ENCODE assay signal across 19 mouse cellular contexts in the genomic region with DNA sequence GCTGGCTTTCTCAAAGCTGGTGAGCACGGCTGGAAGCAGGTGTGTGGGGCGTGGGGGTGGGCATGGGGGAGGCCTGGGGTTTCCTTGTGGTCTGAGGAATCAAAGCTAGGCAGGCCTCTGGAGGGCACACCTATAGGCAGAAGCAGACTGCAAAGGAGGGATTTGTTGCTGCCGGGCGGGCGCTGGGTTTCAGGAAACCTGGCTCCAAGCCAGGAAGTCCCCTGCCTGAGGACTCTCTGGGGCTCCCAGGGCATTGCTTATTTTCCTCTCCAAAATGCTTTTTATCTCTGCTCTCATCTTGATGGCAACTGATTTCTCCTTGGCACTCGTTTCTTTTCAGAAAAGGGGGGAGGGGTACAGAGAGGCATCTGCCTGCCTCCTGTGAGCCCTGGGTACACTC.
DNase-seq lines count a peak whose midpoint lies in the region; ATAC-seq and TF ChIP-seq lines count a peak whose summit lies in the region.
"Had no signal": no experiment of that assay in that cellular context is flagged by ENCODE, and none has a peak within 500 bp of the region (broad histone marks: within the 10 kb centered on the region; RNA-seq: fewer than 3 reads in every experiment).

No protein-coding gene starts in this region.

- peaks cover 78% of the 10 kb centered on the region for H3K27me3 ChIP-seq in hindbrain, embryonic 10.5 days (ENCODE audit: insufficient read depth, poor library complexity, severe bottlenecking)
- peaks cover 15% of the 10 kb centered on the region for H3K27me3 ChIP-seq in hindbrain, embryonic 11.5 days (ENCODE audit: control insufficient read depth, insufficient read depth, low read length)
- H3K27me3 ChIP-seq in forebrain, embryonic 16.5 days (replicated peaks; ENCODE audit: control insufficient read depth, insufficient read depth, low read length) = 0 out of 2 replicates have a peak, but pooled peaks cover 6% of the 10 kb centered on the region
- H3K27me3 ChIP-seq in neural tube, embryonic 13.5 days = peaks cover 17% of the 10 kb centered on the region

- no peak overlapping the region for H3K4me3 ChIP-seq in hindbrain, embryonic 10.5 days
- H3K4me3 ChIP-seq in hindbrain, embryonic 11.5 days (ENCODE audit: low read depth, low read length) = no peak overlapping the region
- no peak overlapping the region for H3K4me3 ChIP-seq in forebrain, embryonic 16.5 days (replicated peaks; ENCODE audit: low read length)
- no peak overlapping the region for H3K4me3 ChIP-seq in neural tube, embryonic 13.5 days
- H3K4me3 ChIP-seq: heart, embryonic 13.5 days; limb, embryonic 13.5 days; liver, embryonic 13.5 days; lung, embryonic 15.5 days; midbrain, embryonic 12.5 days had no signal

- TF ChIP-seq POLR2A in brain, embryonic 14.5 days (IDR thresholded peaks at IDR 0.05; ENCODE audit: borderline replicate concordance, extremely low read depth, insufficient read depth, insufficient read length, poor library complexity, severe bottlenecking) = no peak

- H3K9me3 ChIP-seq in hindbrain, embryonic 10.5 days = no peaks in the 10 kb centered on the region
- H3K9me3 ChIP-seq in hindbrain, embryonic 11.5 days (ENCODE audit: control insufficient read depth, low read length) = no peaks in the 10 kb centered on the region
- no peaks in the 10 kb centered on the region for H3K9me3 ChIP-seq in forebrain, embryonic 16.5 days (ENCODE audit: control insufficient read depth, low read length)
- H3K9me3 ChIP-seq in neural tube, embryonic 13.5 days = no peaks in the 10 kb centered on the region
- H3K9me3 ChIP-seq: heart, embryonic 13.5 days; limb, embryonic 13.5 days; liver, embryonic 13.5 days; lung, embryonic 15.5 days; midbrain, embryonic 12.5 days had no signal

- no peaks in the 10 kb centered on the region for H3K36me3 ChIP-seq in hindbrain, embryonic 10.5 days
- no peaks in the 10 kb centered on the region for H3K36me3 ChIP-seq in hindbrain, embryonic 11.5 days (ENCODE audit: control insufficient read depth, insufficient read depth, low read length)
- no peaks in the 10 kb centered on the region for H3K36me3 ChIP-seq in forebrain, embryonic 16.5 days (ENCODE audit: control insufficient read depth, insufficient read depth)
- no peaks in the 10 kb centered on the region for H3K36me3 ChIP-seq in neural tube, embryonic 13.5 days
- H3K36me3 ChIP-seq: heart, embryonic 13.5 days; limb, embryonic 13.5 days; liver, embryonic 13.5 days; lung, embryonic 15.5 days; midbrain, embryonic 12.5 days had no signal

- H3K4me2 ChIP-seq in hindbrain, embryonic 11.5 days (replicated peaks; ENCODE audit: low read depth, low read length) = no peak overlapping the region
- no peak overlapping the region for H3K4me2 ChIP-seq in forebrain, embryonic 16.5 days (ENCODE audit: low read length)
- no peak overlapping the region for H3K4me2 ChIP-seq in neural tube, embryonic 13.5 days
- H3K4me2 ChIP-seq: heart, embryonic 13.5 days; limb, embryonic 13.5 days; liver, embryonic 13.5 days; lung, embryonic 15.5 days; midbrain, embryonic 12.5 days had no signal

- no peak for DNase-seq in hindbrain, embryonic 10.5 days (ENCODE audit: low spot score)
- no peak for DNase-seq in hindbrain, embryonic 11.5 days (ENCODE audit: low spot score)
- peak; percentile 76 for DNase-seq in brain, embryonic 14.5 days (ENCODE audit: low read depth)
- DNase-seq in heart, adult 11 months = no peak
- DNase-seq: cerebellum, adult 2 months; gastrocnemius, postnatal 10 days; heart, adult 18-20 months; heart, postnatal 4 days; kidney, postnatal 4 days; liver, embryonic 13.5 days had no signal

- no peak for TF ChIP-seq CTCF in brain, embryonic 14.5 days (IDR thresholded peaks at IDR 0.05; ENCODE audit: borderline replicate concordance, extremely low read depth, insufficient read depth, insufficient read length)

- WGBS in hindbrain, embryonic 10.5 days = 13% methylated on average over 6 of the region's 6 CpGs
- WGBS in hindbrain, embryonic 11.5 days = 16% methylated on average over 6 of the region's 6 CpGs
- WGBS in forebrain, embryonic 16.5 days = 5% methylated on average over 6 of the region's 6 CpGs
- WGBS in neural tube, embryonic 13.5 days = 18% methylated on average over 6 of the region's 6 CpGs

- no peak for ATAC-seq in hindbrain, embryonic 11.5 days (ENCODE audit: low FRiP score)
- 0 out of 2 replicates have a peak, but pooled peaks have one; percentile 14 for ATAC-seq in forebrain, embryonic 16.5 days
- ATAC-seq in neural tube, embryonic 13.5 days (ENCODE audit: low read depth) = no peak
- ATAC-seq in inflammation-experienced regulatory T-cells, adult 6 months = no peak
- ATAC-seq: intestine, embryonic 16.5 days had no signal

- H3K4me1 ChIP-seq in hindbrain, embryonic 10.5 days (replicated peaks) = peaks cover 70% of the 10 kb centered on the region
- H3K4me1 ChIP-seq in hindbrain, embryonic 11.5 days (replicated peaks; ENCODE audit: control insufficient read depth, insufficient read depth, low read length) = peaks cover 23% of the 10 kb centered on the region
- peaks cover 43% of the 10 kb centered on the region for H3K4me1 ChIP-seq in forebrain, embryonic 16.5 days (replicated peaks; ENCODE audit: control insufficient read depth, insufficient read depth, low read length)
- peaks cover 73% of the 10 kb centered on the region for H3K4me1 ChIP-seq in neural tube, embryonic 13.5 days (replicated peaks)
- H3K4me1 ChIP-seq: liver, embryonic 13.5 days had no signal

- H3K27ac ChIP-seq in hindbrain, embryonic 10.5 days = peak overlapping the region; percentile 29; the same call in 1 of the 2 replicates
- H3K27ac ChIP-seq in hindbrain, embryonic 11.5 days (ENCODE audit: low read depth, low read length) = no peak overlapping the region
- no peak overlapping the region for H3K27ac ChIP-seq in forebrain, embryonic 16.5 days (ENCODE audit: low read length)
- H3K27ac ChIP-seq in neural tube, embryonic 13.5 days (replicated peaks) = peak overlapping the region; percentile 85
- H3K27ac ChIP-seq: heart, embryonic 13.5 days; limb, embryonic 13.5 days; liver, embryonic 13.5 days; lung, embryonic 15.5 days; macrophage had no signal

- no peak overlapping the region for H3K9ac ChIP-seq in hindbrain, embryonic 11.5 days (ENCODE audit: low read depth, low read length)
- H3K9ac ChIP-seq in forebrain, embryonic 16.5 days (replicated peaks; ENCODE audit: low read depth, low read length) = peak overlapping the region; percentile 32; the same call in 1 of the 2 replicates
- H3K9ac ChIP-seq in neural tube, embryonic 13.5 days = no peak overlapping the region
- H3K9ac ChIP-seq: heart, embryonic 13.5 days; limb, embryonic 13.5 days; liver, embryonic 13.5 days; lung, embryonic 15.5 days; midbrain, embryonic 12.5 days had no signal

Comparison
In these comparisons a context has a peak if more than half of its experiments do, and no peak if none do; other contexts are left out.
1. H3K27ac ChIP-seq: peak in hindbrain, embryonic 10.5 days (single experiment) and neural tube, embryonic 13.5 days (single experiment); none in hindbrain, embryonic 11.5 days (single experiment) and forebrain, embryonic 16.5 days (single experiment).